Mouse (Mus musculus): Measurements from ENCODE around the gene Bmyc.

DNA sequence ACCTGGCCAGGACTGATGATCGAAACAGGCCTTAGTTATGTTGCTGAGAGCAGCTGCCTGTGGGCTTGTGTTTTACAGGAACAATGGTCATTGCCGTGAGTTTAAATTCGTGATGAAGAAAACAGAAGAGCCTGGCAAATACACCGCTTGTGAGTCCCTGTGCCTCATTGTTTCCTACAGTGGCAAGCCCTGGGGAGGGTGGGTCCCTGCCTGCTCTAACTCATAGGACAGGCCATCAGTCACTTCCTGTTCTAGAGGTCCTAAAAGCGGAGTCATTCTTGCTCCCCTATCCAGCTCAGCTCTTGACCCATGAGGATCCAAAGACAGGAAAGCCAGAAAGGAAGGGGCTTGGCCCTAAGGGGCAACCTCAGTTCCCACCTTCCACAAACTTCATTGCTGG, 5.5 kb upstream of the Bmyc start:
- no peak for TF ChIP-seq CTCF (IDR thresholded peaks at IDR 0.05)
- TF ChIP-seq EP300 (IDR thresholded peaks at IDR 0.05): no peak

All from lung, postnatal 0 days (tissue).